ENCODE assay signal across 15 mouse cellular contexts in the genomic region with DNA sequence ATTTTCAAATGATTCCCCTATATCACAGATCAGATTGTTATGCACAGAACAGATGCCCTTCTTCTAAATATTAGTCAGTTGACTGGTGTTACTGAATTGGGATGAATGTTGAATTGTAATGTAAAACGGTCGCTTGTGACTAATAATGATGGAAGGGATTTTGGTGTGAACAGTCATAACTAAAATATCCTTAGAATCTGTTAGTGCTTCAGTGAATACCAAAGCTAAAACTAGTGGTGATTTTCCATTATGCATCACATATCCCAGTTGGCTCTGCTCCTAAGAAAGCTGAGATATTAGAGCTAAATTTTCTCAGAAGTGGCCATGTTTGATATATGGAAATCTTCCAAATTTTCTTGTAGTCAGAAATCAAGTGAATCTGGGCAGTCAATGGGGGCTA.
"Had no signal": no experiment of that assay in that cellular context is flagged by ENCODE, and none has a peak within 500 bp of the region (broad histone marks: within the 10 kb centered on the region; RNA-seq: fewer than 3 reads in every experiment).

No protein-coding gene starts in this region.

- H3K27ac ChIP-seq: limb, embryonic 12.5 days; liver, embryonic 13.5 days; lung, embryonic 15.5 days; macrophage; stomach, embryonic 15.5 days had no signal

- H3K4me1 ChIP-seq: limb, embryonic 12.5 days; liver, embryonic 13.5 days; lung, embryonic 15.5 days; megakaryocyte, embryonic 14.5 days; stomach, embryonic 15.5 days had no signal

- H3K4me2 ChIP-seq: limb, embryonic 12.5 days; liver, embryonic 13.5 days; lung, embryonic 15.5 days; midbrain, embryonic 11.5 days; stomach, embryonic 15.5 days had no signal

- DNase-seq: kidney, postnatal 14 days; layer of hippocampus, postnatal 36 days; liver; liver, embryonic 13.5 days; liver, postnatal 0 days; lung, postnatal 14 days; right cerebral cortex, postnatal 14 days; thymus, postnatal 36 days had no signal

- H3K4me3 ChIP-seq: limb, embryonic 12.5 days; liver, embryonic 13.5 days; lung, embryonic 15.5 days; megakaryocyte, embryonic 14.5 days; stomach, embryonic 15.5 days had no signal

- ATAC-seq: liver, postnatal 0 days; midbrain, embryonic 16.5 days had no signal

- H3K9ac ChIP-seq: limb, embryonic 12.5 days; liver, embryonic 13.5 days; liver, postnatal 0 days; lung, embryonic 15.5 days; stomach, embryonic 15.5 days had no signal

- H3K36me3 ChIP-seq: limb, embryonic 12.5 days; liver, embryonic 13.5 days; lung, embryonic 15.5 days; stomach, embryonic 15.5 days had no signal

- H3K9me3 ChIP-seq: limb, embryonic 12.5 days; liver, embryonic 13.5 days; lung, embryonic 15.5 days; megakaryocyte, embryonic 14.5 days; stomach, embryonic 15.5 days had no signal

- H3K27me3 ChIP-seq: limb, embryonic 12.5 days; liver, embryonic 13.5 days; lung, embryonic 15.5 days; megakaryocyte, embryonic 14.5 days; stomach, embryonic 15.5 days had no signal
